Mouse (Mus musculus): ENCODE measurements around the gene Ablim1.

GRCm38 (mm10) chr19:57315013-57315565 is 370 bp upstream of the Ablim1 start:
- no peak for TF ChIP-seq CTCF (IDR thresholded peaks at IDR 0.05; ENCODE audit: low read depth)
- TF ChIP-seq EP300 (IDR thresholded peaks at IDR 0.05; ENCODE audit: low read depth), result no peak
